Mouse (Mus musculus) mammary gland, adult 2 months (tissue): ENCODE data around the gene Suv39h1. TPM values are rescaled to one million over a fixed set of nuclear protein-coding genes. Genes with fewer than 3 reads are reported as not detected.

ENCODE experiments used
- polyA plus RNA-seq: library from polyadenylated mRNA; depleted of rRNA; stranded (reverse); fragments of >200 nt; gene quantifications from 2 replicates; pipeline ENCODE4 v1.2.3, GENCODE M21; 2012; ENCODE audit warnings: low replicate concordance; rRNA removed

The Suv39h1 gene
- polyA plus RNA-seq: 10.0 and 14.5 TPM in 2 replicates

DNA sequence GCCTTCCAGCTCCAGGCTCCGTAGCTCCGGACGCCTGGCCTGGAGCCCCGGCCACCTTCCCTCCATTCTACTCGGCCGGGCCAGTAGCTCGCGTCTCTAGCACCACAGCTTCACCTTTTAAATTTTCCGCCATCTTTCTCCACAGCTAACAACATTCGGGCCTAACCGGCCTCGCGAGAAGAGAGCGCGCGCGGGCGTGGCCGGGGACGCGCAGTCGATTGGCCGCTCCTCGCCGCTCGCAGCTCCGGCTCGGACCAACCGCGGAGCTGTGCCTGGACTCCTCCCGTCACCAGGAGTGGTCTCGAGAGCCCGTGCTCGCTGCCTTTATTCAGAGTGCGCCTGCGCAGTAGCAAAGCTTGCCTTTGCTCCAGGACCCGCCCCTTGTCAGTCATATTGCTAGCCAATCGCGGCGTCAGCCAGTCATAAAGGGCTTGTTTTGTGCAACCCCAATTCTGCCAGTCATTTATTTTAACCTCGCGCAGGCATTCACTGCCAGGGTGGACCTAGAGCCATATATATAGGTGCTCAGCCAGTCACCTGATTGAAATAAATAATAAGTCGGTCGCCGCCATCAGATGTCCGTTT lies at the start of gene Suv39h1:
Gene Suv39h1, minus strand, starts transcription at position 331 of the 585 bp plus-strand sequence.

DNA sequence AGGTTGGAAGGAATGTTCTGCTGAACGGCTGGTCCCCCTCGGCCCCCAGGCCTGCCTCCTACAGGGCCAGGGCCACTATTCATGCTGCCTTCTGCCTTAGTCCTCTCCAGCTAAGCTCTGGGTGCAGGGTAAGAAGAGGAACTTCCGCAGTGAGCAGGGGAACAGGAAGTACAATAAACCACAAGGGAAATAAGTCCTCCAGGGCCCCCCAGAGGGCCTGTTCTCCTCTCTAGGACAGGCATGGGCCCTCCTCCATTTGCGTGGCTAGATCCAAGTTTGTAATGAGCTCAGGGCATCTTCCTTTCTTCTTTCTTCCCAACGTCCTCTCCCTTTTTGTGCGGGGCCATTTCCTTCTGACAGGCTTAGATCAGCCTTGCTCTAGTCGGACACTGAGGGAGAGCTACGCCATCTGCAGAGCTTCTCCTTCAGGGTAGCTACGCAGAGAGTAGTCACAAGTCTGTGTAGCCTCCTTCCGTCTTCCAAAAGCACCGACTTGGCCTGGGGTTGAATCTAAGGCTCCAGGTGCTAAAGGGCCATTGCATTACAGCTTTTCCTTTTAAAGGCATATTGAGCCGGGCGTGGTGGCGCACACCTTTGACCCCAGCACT lies 15.9 kb upstream of the Suv39h1 start, which contains the start of gene Was:
Gene Was, minus strand, starts transcription at position 153 of the 608 bp plus-strand sequence.

DNA sequence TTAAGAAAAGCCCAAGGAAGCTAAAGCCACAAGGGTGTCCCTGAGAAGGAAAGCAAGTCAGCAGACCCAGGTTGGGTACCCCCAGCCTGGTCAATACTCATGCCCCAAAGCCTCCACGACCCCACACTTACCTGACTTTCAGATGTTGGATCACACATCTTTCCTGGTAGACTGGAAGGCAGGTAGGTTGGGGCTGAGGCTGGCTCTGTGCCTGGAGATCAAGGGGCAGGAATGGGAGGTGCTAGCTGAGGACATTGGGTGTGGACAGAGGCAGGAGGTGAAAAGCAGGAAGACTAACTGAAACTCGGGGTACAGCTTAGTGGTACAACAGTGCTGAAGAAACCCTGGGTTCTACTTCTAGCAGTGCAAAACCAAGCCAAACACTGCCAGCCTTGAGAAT lies 56.3 kb downstream of the Suv39h1 start, which contains the start of gene Glod5:
Gene Glod5, minus strand, starts transcription at position 207 of the 400 bp plus-strand sequence.

Other genes with a start within 250 kb of the Suv39h1 start
- gene Otud5, start 233.4 kb downstream of the Suv39h1 start, polyA plus RNA-seq: 25.7 and 37.9 TPM in 2 replicates
- gene Pim2, start 196.5 kb downstream of the Suv39h1 start, polyA plus RNA-seq: 19.4 and 44.8 TPM in 2 replicates
- gene Slc35a2, start 190.7 kb downstream of the Suv39h1 start, polyA plus RNA-seq: 70.2 and 98.2 TPM in 2 replicates
- gene Pqbp1, start 175.5 kb downstream of the Suv39h1 start, polyA plus RNA-seq: 60.2 and 64.8 TPM in 2 replicates
- gene Timm17b, start 175.4 kb downstream of the Suv39h1 start, polyA plus RNA-seq: 45.2 and 48.8 TPM in 2 replicates
- gene Gm10491, start 166.9 kb downstream of the Suv39h1 start, polyA plus RNA-seq: not detected in 2 replicates
- not detected in 2 replicates for gene Gm10490, start 165.2 kb downstream of the Suv39h1 start, polyA plus RNA-seq
- gene Pcsk1n, start 154.9 kb downstream of the Suv39h1 start, polyA plus RNA-seq: 0.12 TPM in 1 of 2 replicates, not detected in the other
- gene Eras, start 146.2 kb downstream of the Suv39h1 start, polyA plus RNA-seq: not detected in 2 replicates
- gene Hdac6, start 126.9 kb downstream of the Suv39h1 start, polyA plus RNA-seq: 28.6 and 37.1 TPM in 2 replicates
- gene Gata1, start 96.7 kb downstream of the Suv39h1 start, polyA plus RNA-seq: 1.9 TPM in 2 replicates
- gene Glod5, start 56.3 kb downstream of the Suv39h1 start, polyA plus RNA-seq: not detected in 2 replicates
- 17.7 and 40.1 TPM in 2 replicates for gene Was, start 15.7 kb upstream of the Suv39h1 start, polyA plus RNA-seq
- gene Wdr13, start 58.1 kb upstream of the Suv39h1 start, polyA plus RNA-seq: 84.1 and 145 TPM in 2 replicates
- 59.0 and 77.2 TPM in 2 replicates for gene Rbm3, start 71.1 kb upstream of the Suv39h1 start, polyA plus RNA-seq
- 17.8 and 27.4 TPM in 2 replicates for gene Tbc1d25, start 101.4 kb upstream of the Suv39h1 start, polyA plus RNA-seq
- 101 and 104 TPM in 2 replicates for gene Ebp, start 118.8 kb upstream of the Suv39h1 start, polyA plus RNA-seq
- gene Porcn, start 131.8 kb upstream of the Suv39h1 start, polyA plus RNA-seq: 39.5 and 42.5 TPM in 2 replicates
- gene Ftsj1, start 177.6 kb upstream of the Suv39h1 start, polyA plus RNA-seq: 28.8 and 40.2 TPM in 2 replicates
- 0.11 and 0.23 TPM in 2 replicates for gene Slc38a5, start 196.4 kb upstream of the Suv39h1 start, polyA plus RNA-seq